Mouse (Mus musculus) gastrocnemius, postnatal 14 days (tissue): Measurements from ENCODE around the gene Dapk3. TPM values are rescaled to one million over a fixed set of nuclear protein-coding genes. Genes with fewer than 3 reads are reported as not detected.

Experiments
- DNase-seq: peaks from one replicate; pipeline ENCODE4 v3.0.0; 2021; ENCODE audit warnings: mixed read lengths
- intact Hi-C: fragments of 180-260 bp; cut with DNase I; formaldehyde crosslinking; loops from one replicate; pipeline ENCODE4 v1.15.1; 2025; ENCODE audit warnings: low total_unique reads
- long read RNA-seq, 2 experiments: library from polyadenylated mRNA; stranded (forward); transcript quantifications; one replicate each; pipeline ENCODE4 v2.0.0; 2021
- total RNA-seq, 2 experiments: library from RNA; stranded (reverse); gene quantifications; 2 replicates each; pipeline ENCODE4 v1.2.3; 2021

The Dapk3 gene
- 10 to 100 TPM; 21.2 to 24.8 TPM for total RNA-seq
- long read RNA-seq, experiment 1, transcript Dapk3-202 (9 exons, 1,730 nt): major isoform, 44 of 54 reads
- long read RNA-seq, experiment 1, partial matches to known transcripts: 3 of 54 reads
- long read RNA-seq, experiment 1, other reads (novel, unspliced or antisense): 5 of 54 reads
- long read RNA-seq, experiment 2, transcript Dapk3-202 (9 exons, 1,730 nt): major isoform, 47 of 57 reads
- long read RNA-seq, experiment 2, partial matches to known transcripts: 5 of 57 reads
- long read RNA-seq, experiment 2, other reads (novel, unspliced or antisense): 4 of 57 reads

DNA sequence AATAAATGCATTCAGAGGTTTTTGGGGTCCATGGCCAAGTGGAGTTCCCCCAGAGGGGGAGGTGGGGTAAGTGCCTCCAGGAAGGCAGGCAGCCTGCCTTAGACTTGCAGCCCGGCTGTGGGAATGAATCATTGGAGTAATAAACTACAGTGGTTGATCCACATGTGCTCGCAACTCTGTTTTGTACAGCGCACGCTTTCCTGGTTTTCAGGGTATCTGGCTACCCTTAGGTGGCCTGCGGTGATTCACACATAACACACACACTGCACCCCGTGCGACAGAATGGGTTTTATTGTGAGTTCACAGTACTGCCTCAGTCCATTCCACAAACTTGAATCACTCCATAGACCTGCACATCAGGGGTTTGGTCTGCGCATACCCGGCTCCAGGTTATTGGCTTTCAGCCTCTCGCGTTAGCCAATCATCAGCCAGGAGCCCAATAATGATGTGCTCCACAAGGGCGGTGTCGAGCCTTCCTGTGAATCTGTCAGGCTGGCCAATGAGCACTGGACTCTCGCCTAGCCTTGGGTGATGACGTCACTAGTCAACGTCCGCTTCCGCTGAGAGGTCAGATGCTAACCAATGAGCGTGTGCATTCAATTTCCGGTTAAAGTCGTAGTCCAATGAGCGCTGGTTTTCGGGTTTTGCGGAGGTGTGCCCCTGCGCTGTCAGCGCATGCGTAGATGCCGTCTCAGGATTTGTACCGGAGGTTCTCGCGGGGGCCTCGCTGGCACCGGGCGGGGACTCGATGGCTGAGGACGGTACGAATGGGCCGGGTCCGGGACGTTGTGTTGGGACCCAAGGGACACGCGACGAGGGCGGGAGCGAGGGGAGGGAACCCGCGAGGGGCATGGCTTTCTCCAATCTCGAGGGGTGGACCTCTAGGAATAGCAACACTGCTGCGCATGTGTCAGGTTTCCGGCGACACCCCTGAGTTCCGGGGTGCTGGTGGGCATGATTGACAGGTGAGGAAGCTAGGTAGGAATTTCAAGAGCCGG lies at the start of gene Dapk3:
Dapk3 (plus strand) TSS at position 670 of the 998 bp plus-strand sequence.
- DNase-seq: peak; percentile 93
- intact Hi-C loops: no loop called here

DNA sequence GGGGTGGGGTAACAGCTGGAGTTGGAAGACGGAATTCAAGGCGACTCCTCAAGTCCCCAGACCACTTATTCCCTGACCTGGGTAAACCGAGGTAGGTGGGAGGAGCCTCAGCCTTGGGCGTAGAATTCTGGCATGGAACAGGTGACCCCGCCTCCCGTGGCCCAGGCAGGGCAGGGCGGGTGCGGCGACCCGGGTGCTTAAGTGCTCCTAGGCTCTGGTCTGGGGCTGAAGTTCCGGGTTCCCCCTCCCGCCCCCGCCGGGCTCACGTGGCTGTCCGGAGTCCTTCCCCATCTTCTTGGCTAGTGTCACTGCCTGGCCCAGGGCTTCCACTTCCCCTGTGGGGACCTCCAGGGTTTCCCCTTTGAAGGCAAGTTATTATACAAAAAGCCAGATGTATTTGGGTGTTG lies 48.6 kb upstream of the Dapk3 start:
- DNase-seq: peak; percentile 80
- intact Hi-C loops: no loop called here

DNA sequence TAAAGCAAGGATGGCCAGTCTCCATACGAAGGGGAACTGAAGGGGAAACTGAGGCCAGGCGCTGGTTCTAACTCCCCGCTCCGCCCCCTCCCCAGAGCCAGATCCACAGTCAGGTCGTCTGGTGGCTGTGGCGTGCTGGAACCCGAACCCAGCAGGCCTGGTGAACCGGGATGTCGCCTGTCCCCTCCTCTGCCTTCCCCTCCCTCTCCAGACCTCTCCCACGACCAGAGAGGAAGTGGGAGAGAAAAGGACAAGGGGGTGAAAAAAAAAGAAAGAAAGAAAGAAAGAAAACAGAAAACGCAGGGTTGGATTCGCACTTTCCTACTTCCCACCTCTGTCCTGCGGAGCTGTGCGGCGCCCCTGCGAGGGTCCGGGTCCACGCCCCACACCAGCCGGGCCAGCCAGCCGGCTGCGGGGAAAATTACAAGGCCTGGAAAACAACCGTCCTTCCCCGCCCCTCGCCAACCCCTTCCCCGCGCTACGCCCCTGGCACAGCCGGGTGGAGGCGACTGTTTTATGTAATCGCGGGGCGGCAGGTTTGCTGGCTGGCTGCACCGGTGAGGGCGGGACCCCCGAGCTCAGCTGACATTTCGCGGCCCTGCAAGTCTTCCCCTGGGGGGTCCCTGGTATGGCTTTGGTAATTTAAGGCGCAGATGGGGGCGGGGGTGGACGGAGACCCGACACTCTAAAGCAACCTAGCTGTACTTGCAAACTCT lies 47.7 kb upstream of the Dapk3 start, which contains the start of gene Zbtb7a:
Zbtb7a (plus strand) TSS at position 255 of the 716 bp plus-strand sequence.
- intact Hi-C loops: no loop called here
- DNase-seq: peak; percentile 50

DNA sequence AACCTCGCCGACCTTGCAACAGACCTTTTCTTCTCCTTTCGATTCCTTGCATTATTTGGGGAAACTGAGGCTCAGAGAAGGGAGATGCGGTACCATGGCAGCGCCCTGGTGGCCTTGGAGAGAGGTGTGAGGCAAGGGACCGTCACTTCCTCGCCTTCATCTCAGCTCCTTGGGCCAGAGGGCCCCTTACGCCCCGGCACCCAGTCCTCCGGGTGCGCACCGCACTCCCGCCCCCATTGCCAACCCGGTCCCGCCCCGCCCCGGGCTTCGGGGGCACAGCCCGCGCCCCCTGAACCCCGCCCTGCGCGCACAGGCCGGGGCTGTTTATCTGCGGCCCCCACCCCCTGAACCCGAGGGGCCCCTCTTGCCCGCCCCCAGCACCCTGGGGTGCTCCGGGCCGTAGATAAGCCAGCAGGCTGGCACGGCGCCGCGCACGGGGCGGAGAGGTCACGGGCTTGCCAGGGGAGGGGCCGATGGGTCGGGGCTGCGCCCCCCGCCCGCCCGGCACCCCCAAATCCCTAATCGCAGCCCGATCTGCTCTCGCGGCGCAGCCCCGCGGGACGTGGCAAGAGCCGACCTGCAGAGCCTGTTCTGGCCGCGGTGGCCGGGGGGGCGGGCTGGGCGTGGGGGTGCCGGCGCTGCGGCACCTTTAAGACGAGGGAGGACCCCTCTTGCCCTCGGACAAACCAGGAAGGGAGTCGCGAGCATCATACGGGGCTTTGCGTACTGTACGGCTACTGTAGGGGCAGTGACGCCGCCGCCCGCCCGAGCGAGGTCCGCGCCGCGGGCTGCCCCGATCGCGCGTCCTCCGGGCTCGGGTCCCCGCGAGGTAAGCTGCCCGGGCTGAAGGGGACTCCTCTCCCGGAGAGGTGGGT lies 46.7 kb upstream of the Dapk3 start:
- peak; percentile 77 for DNase-seq
- intact Hi-C loops: no loop called here

DNA sequence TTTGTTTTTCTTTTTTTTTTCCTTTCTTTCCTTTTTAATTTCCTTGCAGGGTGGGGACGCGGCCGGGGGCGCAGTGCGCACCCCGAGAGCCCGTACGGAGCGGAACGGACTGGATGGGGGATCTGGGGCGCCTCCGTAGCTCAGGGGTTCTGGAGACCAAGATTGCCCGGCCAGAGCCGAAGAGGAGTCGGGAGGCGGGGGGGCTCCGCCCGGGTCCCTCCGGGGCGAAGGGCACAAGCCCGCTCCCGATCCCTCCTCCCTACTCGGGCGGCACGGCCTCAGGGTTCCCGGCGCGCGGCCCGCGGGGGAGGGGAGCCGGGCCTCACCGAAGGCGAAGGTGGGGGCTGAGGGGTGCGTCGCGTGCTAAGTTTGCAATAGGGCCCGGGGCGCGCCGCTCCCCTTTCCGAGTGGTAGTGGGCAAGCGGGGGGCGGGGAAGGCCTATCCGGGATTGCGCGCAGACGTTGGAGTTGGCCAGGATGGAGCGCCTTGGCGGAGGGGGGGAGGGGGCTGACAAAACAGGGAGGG lies 46.0 kb upstream of the Dapk3 start:
- peak; percentile 87 for DNase-seq
- intact Hi-C loops: no loop called here

DNA sequence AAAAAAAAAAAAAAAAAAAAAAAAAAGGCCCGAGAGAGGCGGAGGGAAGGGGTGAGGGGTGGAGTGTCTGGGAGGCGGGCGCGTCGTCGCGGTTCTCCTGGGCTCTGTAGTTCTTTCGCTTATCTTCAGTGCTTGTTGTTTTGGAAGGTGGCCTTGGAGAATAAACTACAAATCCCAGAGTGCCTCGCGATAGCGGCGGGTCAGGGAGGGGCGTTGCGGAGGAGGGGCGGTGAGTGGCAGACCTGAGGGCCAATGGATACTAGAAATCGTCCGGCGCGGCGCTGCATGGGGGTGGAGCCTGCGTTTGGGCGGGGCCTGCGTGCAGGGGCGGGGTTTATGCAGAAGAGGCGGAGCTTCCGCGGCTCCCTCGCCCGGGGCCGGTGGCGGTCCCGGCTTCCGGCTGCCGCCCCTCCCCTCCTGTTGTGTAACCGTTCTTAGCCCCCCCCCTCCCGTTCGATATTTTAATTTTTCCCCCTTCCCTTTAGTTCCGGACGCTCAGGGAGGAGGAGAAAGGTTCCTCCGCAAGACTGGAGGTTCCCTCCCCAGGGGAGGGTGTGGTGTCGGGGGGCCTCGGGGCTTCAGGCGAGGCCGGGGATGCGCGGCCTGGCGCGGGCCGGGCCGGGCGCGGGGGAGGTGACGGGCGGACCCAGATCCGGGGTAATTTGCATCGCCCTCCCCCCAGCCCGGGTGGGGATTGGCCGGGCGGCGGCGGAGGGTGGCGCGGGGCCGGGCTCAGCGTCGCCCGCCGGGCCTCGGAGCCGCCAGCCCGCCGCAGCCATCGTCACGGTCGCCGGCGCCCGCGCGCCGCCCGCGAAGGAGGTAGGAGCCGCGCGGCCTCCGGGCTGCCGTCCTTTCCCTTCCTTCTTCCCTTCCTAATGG lies 45.3 kb upstream of the Dapk3 start:
- intact Hi-C loops: no loop called here
- peak; percentile 98 for DNase-seq

DNA sequence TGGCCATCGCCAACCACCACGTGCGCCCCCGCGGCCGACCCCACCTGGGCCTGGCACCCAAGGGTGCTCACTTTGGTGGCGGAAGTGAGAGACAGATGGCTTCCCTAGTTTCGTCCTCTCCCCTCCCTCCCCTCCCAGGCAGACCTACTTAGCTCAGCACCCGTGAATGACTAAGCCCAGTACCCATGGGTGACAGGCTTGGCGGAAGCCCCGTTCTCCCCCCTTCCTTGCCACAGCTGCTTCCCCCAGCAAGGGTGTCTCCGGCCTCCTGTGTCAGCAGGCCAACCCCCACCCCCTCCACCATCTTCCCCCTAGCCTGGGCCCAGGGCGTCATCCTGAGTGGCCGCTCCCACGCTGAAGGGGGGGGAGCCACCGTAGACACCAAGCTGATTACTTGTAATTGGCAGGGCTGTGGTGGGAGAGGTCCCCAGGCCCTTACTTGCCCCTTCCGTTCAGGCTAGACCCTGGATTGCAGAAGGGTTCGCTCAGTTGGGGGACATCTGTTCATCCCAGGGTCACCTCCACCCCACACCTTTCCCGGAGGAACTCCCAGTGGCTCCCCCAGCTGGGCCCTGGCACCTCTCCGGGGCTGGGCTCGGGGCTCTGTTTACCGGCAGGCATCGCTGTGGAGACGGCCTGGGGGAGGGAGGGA lies 44.5 kb upstream of the Dapk3 start:
- intact Hi-C loops: no loop called here
- peak; percentile 70 for DNase-seq

DNA sequence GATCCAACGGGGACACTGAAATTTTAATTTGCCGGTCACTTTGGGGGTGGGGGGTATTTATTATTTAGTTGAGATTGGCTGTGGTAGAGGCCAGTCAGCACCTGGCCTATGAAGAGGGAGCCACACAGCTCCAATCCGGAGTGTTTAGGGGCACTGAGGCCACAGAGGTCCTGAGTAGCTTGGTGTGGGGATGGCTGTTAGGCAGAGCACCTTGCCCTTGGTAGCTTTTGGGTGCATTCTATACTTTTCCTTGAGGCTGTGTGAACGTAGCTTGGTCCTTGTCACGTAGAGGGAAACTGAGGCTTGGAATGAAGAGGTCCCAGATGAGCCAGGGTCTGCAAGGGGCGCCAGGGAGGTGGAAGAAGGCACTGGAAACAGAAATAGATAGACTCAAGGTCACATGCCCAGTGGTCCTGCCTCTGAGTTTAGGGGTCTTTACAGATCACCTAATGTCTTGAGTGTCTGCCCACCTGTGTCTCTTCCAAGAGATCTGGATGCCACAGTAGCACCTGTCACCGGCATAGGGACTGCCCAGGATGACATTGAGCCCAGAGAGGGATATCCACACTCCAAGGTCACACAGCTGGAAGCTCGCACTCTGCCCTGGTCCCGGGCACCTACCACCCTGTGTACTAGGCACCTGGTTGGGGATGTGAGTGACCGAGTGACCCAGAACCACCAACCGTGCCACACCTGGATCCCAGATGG lies 43.8 kb upstream of the Dapk3 start:
- no peak for DNase-seq

DNA sequence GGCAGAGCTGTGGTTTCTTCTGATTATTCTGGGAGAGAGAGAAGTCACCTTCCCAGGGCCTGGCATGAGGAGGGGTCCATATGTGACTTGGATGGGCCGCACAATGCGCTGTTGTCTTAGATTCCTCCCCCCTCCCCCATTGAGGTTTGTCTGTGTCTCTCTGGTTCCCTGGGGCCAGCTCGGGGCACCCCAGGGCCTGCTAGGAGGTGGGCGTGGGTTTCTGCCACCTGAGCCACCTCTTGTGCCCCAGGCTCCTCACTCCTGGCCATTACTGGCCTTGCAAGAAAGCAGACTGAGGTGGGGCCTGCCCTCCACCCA lies 43.3 kb upstream of the Dapk3 start:
- intact Hi-C loops: no loop called here

More for the DNA sequence above, 43.8 kb upstream of the Dapk3 start:
- intact Hi-C loops: no loop called here

DNA sequence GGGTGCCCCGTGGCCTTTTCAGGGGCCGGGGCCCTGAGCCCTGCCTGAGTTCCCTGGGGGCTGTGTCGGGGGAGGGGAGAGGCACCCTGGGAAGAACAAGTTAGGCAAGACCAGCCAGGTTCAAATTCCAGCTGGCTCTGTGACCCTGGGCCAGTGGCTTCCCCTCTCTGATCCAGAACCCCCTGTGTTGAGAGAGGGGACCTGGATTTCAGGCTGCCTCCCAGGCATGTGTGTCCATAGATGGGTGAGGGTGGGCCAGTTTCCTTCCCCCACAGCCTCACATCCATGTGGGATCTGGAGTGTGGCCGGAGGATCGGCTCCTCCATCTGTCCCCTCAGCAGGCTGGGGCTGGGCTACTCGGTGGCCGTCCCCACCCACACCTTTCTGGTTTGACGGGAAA lies 42.8 kb upstream of the Dapk3 start:
- DNase-seq: no peak
- intact Hi-C loops: no loop called here

More for the DNA sequence above, 43.3 kb upstream of the Dapk3 start:
- DNase-seq: no peak

DNA sequence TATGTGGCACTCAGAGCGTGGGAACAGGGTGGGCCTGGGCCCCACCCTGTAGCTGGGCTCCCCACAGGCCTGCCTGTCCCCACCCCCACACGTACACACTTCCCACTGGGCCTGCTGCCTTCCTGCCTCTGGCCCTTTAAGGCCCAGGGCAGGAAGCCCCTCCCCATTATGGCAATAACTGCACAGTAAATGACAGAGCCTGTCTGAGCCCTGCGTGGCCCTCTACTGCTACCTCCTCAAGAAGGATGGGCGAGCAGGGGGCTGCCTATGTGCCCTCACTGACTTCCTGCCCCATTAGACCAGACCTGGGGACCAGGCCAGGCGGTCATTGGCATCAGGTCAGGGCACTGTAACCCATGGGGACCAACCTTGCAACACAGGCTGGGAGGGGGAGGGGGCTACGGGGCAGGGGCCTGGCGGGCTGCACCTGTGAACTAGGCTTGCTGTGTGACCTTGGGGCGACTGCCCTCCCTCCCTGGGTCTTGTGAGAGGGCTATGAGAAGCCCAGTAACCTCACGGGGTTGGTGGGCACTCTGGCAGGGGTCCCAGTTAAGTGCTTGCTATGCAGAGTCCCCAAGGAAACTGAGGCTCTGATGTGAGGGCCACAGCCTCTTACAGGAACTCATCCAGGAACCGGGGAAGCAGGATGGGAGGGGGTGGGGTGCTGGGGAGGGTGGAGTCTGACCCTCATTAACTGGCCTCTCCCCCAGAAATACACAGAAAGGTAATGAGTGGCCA lies 41.9 kb upstream of the Dapk3 start:
- no peak for DNase-seq
- intact Hi-C loops: no loop called here

DNA sequence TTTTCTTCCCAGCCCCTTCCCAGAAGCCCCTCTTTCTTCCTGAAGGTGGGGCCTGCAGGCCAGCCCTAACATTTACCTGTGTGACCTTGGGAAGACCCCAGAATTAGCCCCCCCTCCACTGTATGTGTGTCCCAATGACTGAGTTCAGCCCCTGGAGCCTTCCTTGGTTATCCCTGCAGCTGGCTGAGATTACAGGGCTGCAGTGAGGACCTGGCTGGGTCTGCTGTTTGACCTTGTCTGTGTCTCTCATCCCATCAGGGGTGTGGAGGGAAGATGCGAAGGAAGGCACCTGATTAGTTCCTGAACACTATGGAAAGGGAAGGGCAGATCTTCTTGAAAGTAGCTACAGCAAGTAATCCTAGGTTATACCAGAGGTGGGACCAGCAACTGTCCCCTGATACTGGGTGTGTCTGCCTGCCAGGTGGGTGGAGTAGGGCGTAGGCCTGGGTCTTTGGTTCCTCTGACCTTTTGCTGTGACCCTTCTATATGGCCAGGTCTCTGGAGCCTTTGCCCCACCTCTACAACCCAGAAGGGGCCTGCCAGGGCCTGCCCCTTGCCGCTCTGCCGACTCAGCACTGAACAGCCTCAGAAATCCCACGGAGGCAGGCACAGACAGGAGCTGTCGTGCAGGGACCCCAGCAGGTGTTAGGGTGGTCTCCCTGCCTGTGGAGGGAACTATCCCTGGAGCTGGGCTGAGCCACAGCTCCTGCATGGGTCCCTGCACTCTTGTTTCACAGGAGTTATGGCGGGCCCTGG lies 41.2 kb upstream of the Dapk3 start:
- no peak for DNase-seq
- intact Hi-C loops: no loop called here

DNA sequence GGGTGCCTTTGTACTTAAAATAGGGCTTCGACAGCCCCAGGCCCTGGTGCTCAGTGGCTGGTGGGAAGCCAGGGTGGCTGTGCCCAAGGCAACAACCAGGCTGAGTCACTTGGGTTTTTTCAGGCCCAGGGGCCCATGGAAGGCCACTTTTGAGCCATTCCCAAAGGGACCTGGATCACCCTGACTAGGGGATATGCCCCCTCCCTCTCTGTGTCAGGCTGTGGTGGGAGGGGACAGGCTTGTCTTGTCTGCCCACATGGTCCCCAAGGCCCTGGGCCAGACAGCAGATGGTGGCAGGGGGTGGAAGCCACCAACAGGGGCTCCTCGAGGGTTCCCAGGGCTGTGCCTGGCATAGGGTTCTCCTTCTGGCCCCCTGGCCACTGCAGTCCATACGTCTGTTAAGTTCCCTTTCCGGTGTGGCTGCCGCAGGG lies 40.2 kb upstream of the Dapk3 start:
- DNase-seq: no peak
- intact Hi-C loops: no loop called here

DNA sequence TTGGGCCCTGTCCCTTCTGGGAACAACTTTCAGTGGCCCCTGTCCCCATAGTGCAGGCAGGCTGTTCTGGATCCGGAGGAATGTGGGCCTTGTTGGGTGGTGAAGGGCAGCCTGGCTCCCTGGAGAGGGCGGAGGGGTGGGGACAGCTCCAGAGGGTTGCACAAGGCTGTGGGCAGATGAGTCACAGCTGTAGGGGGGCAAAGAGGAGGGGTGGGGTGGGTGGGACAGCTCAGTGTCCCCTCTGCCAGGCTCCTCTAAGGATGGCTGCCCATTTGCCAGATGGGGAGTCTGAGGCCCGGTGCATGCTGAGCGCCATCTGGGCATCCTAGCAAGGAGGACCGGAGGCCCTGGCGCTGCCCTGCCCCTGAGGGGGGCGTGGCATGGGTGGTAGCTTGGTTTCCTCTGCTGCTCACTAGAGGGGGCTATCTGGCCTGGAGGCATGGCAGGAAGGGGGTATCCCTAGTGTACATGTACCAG lies 39.6 kb upstream of the Dapk3 start:
- DNase-seq: no peak
- intact Hi-C loops: no loop called here

DNA sequence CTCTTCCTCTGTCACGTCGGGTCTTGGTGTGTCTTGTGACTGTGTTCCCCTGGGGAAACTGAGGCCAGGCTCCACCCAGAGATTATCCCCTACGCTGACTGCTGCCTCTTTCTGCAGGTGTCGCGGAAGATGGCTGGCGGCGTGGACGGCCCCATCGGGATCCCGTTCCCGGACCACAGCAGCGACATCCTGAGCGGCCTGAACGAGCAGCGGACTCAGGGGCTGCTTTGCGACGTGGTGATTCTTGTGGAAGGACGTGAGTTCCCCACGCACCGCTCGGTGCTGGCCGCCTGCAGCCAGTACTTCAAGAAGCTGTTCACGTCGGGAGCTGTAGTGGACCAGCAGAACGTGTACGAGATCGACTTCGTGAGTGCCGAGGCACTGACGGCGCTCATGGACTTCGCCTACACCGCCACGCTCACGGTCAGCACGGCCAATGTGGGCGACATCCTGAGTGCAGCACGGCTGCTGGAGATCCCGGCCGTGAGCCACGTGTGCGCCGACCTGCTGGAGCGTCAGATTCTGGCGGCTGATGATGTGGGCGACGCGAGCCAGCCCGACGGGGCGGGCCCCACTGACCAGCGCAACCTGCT lies 38.9 kb upstream of the Dapk3 start:
- DNase-seq: no peak
- intact Hi-C loops: no loop called here
